Mouse (Mus musculus) liver, adult 2 months (tissue): ENCODE measurements around the gene Otulinl. TPM values are rescaled to one million over a fixed set of nuclear protein-coding genes. Genes with fewer than 3 reads are reported as not detected.
A peak's percentile ranks its signal among the peaks of the same experiment; 100 is the strongest.

Source experiments
- DNase-seq: peaks from one replicate; pipeline ENCODE4 v3.0.0-alpha.2; 2011; ENCODE audit warnings: low read depth, low spot score; ENCODE audit errors: extremely low read depth
- H3K27ac ChIP-seq: fragments of 200-500 bp; replicated peaks from 2 replicates; pipeline ENCODE4 v1.5.1; 2012; ENCODE audit warnings: low read depth, mild to moderate bottlenecking, control low read depth, inconsistent platforms, low read length; ENCODE audit not compliant: insufficient read depth
- H3K27me3 ChIP-seq: fragments of 200-500 bp; 2 replicates; pipeline ENCODE4 v1.6.1; 2012; ENCODE audit warnings: mild to moderate bottlenecking, moderate library complexity, low read length, inconsistent platforms; ENCODE audit not compliant: control insufficient read depth, insufficient read depth
- H3K36me3 ChIP-seq: fragments of 200-500 bp; 2 replicates; pipeline ENCODE4 v1.6.1; 2012; ENCODE audit warnings: low read length, inconsistent platforms; ENCODE audit not compliant: control insufficient read depth, insufficient read depth
- H3K4me1 ChIP-seq: fragments of 200-500 bp; 2 replicates; pipeline ENCODE4 v1.6.1; 2011; ENCODE audit warnings: low read length; ENCODE audit not compliant: control insufficient read depth, insufficient read depth
- H3K4me3 ChIP-seq: fragments of 200-500 bp; 2 replicates; pipeline ENCODE4 v1.5.1; 2011; ENCODE audit warnings: low read depth, mild to moderate bottlenecking, control low read depth, low read length, moderate library complexity; ENCODE audit not compliant: insufficient read depth
- H3K79me2 ChIP-seq: fragments of 200-500 bp; 2 replicates; pipeline ENCODE4 v1.6.1; 2012; ENCODE audit warnings: inconsistent platforms, mild to moderate bottlenecking, low read length, moderate library complexity; ENCODE audit not compliant: control insufficient read depth, insufficient read depth
- H3K9ac ChIP-seq: fragments of 200-500 bp; 2 replicates; pipeline ENCODE4 v1.6.1; 2012; ENCODE audit warnings: low read depth, mild to moderate bottlenecking, control low read depth, inconsistent platforms, low read length
- CTCF ChIP-seq: fragments of 200-500 bp; IDR thresholded peaks from 2 replicates; pipeline ENCODE4 v1.5.1; 2011; ENCODE audit warnings: low read depth, low read length, control low read depth
- POLR2A ChIP-seq: fragments of 200-500 bp; IDR thresholded peaks from 2 replicates; pipeline ENCODE4 v1.6.1; 2011; ENCODE audit warnings: low read length, control low read depth; ENCODE audit not compliant: insufficient read depth; ENCODE audit errors: extremely low read depth
- WGBS: fragments of 180-500 bp; shearing (Covaris S2); methylation state at CpG from one replicate; pipeline ENCODE4 v1.1.7; 2018; 5-methylcytosine and 5-hydroxymethylcytosine counted together
- polyA plus RNA-seq: library from polyadenylated mRNA; depleted of rRNA; stranded (reverse); fragments of >200 nt; gene quantifications from 2 replicates; pipeline ENCODE4 v1.2.3, GENCODE M21; 2012
- total RNA-seq: library from RNA; depleted of rRNA; stranded (reverse); fragments of >200 nt; gene quantifications from 2 replicates; pipeline ENCODE4 v1.2.3, GENCODE M21; 2014

Gene Otulinl
- total and polyA plus RNA-seq, 2 experiments = 0.78 to 2.1 TPM

DNA sequence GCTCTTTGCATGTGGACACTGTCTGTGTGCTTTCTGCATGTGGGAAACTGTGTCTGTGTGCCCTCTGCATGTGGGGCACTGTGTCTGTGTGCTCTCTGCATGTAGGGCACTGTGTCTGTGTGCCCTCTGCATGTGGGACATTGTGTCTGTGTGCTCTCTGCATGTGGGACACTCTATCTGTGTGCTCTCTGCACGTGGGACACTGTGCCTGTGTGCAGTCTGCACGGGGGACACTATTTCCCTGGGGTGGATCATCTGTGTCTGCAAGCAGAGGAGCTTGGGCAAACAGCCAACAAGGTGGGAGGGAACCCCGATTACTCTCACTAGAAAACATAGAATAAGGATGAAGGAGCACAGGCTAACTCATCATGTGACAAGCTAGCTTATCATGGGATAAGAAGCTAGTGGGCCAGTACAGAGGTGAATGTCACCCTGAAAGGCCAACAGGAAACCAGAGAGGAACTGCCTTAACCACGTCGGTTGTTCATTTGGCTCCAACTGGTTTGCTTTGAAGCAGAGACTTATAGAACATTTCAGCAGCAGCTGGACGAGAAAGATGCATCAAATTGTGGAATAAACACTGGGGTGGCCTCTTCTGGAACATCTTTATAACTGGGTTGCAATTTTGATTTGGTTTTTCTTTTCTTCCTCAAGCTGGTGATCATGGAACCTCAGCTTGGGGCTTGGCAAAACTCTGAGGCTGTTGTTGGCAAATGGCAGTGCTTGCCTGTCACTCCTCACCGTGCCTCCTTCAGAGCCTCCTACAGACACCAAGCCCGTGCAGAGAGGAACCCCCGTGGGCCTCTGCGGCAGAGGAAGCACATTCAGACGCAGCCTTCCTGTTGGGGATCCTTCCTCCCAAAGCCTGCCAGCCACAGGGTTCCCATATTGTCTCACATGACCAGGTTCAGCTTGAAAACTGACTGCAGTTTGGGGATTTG, 20.9 kb upstream of the Otulinl start:
- TF ChIP-seq CTCF (no peak), POLR2A (no peak)
- 34% methylated on average over 11 of the region's 11 CpGs for WGBS
- no peaks in the 10 kb centered on the region for H3K79me2 ChIP-seq
- H3K4me1 ChIP-seq = peaks cover 3% of the 10 kb centered on the region; the same call in 1 of the 2 replicates
- H3K36me3 ChIP-seq = no peaks in the 10 kb centered on the region
- no peaks in the 10 kb centered on the region for H3K27me3 ChIP-seq
- no peak overlapping the region for H3K9ac ChIP-seq
- peak; percentile 32 for DNase-seq
- H3K4me3 ChIP-seq = no peak overlapping the region
- H3K27ac ChIP-seq = peak overlapping the region; percentile 45

DNA sequence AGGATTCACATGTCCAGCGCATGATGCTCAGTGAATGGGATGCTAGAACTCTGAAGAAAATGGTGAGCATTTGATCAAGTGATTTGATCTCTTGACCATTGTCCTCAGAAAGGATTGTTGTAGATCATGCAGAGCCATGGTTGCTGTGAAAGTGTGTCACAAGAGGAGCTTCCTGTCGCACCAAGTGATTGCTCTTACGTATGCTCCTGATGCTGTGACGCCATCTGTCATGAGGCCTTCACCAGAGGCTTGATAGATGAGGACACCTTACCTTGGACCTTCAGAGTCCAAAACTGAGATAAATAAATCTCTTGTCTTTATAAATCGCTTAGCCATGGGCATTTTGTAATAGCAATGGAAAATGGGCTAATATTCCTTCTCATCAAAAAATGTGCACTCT, 16.3 kb upstream of the Otulinl start:
- Histone ChIP-seq H3K4me3 (no peak overlapping the region), H3K27ac (no peak overlapping the region), H3K36me3 (no peaks in the 10 kb centered on the region), H3K9ac (no peak overlapping the region), H3K27me3 (no peaks in the 10 kb centered on the region), H3K79me2 (no peaks in the 10 kb centered on the region), H3K4me1 (peaks cover 3% of the 10 kb centered on the region; the same call in 1 of the 2 replicates)
- no peak for TF ChIP-seq CTCF
- TF ChIP-seq POLR2A = no peak
- 87% methylated on average over 5 of the region's 5 CpGs for WGBS
- no peak for DNase-seq

DNA sequence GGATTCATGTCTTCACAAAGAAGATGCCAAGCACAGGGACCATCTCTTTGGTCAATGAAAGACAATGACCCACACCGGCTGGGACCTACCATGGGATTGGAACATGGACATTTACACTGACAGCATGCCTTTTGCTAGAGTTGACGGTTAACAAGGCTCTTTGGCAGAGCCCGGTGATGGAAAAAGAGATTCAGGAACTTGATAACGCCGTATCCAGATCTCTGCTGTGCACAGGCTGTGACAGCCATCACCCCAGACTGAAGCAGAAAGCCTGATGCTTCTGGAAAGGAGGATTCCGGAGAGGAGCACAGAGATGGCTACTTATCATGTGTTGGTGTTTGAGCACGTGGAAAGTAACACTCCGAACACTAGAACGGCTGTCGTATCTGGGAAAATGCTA, 11.9 kb upstream of the Otulinl start:
- H3K4me1 ChIP-seq = no peaks in the 10 kb centered on the region
- no peaks in the 10 kb centered on the region for H3K27me3 ChIP-seq
- WGBS = 79% methylated on average over 10 of the region's 10 CpGs
- no peaks in the 10 kb centered on the region for H3K79me2 ChIP-seq
- H3K4me3 ChIP-seq = no peak overlapping the region
- no peak for DNase-seq
- no peak for TF ChIP-seq CTCF
- no peak overlapping the region for H3K9ac ChIP-seq
- H3K27ac ChIP-seq = no peak overlapping the region
- no peaks in the 10 kb centered on the region for H3K36me3 ChIP-seq

DNA sequence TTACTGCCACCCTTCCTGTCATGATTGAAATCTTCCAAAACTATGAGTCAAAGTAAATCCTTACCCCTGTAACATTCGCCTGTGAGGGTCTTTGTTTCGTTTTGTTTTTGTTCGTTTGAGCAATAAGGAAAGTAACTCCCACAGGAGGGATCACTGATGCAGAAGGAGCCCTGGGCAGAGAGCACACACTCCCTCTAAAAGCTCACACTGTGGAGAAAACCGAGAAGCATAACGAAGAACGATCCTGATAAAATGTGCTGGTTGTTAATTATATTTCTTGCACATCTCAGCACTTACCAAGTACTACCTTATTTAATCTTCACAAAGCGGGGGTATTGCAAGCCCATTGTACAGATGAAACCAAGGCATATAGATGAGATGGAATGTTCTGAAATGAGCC, 10.8 kb upstream of the Otulinl start:
- Histone ChIP-seq H3K4me1 (no peaks in the 10 kb centered on the region), H3K9ac (no peak overlapping the region), H3K4me3 (no peak overlapping the region), H3K27me3 (no peaks in the 10 kb centered on the region), H3K79me2 (no peaks in the 10 kb centered on the region), H3K27ac (no peak overlapping the region), H3K36me3 (no peaks in the 10 kb centered on the region)
- DNase-seq = no peak
- TF ChIP-seq CTCF (no peak), POLR2A (no peak)
- WGBS = 78% methylated on average over 7 of the region's 7 CpGs

DNA sequence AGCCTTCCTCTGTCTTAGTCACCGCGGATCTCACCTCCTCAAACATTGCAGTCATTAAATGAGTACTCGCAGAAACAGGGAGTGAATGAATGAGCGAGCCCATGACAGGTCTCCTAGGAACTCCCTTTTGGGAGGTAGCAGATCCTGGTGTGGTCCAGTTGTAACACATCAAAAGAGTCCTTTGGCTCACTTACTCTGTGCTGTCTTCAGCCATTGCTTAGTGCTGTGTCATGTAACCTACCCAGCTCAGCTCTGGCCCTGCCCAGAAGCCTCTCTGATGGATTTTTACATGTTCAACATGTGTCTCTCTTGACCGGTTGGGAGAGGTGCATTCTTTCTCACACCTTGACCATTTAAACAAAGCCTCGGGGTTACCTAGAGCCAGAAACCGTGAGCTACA, 9.8 kb upstream of the Otulinl start:
- Histone ChIP-seq H3K4me3 (no peak overlapping the region), H3K27me3 (no peaks in the 10 kb centered on the region), H3K4me1 (no peaks in the 10 kb centered on the region), H3K79me2 (no peaks in the 10 kb centered on the region), H3K9ac (no peak overlapping the region), H3K27ac (no peak overlapping the region), H3K36me3 (no peaks in the 10 kb centered on the region)
- TF ChIP-seq POLR2A = no peak
- TF ChIP-seq CTCF = no peak
- DNase-seq = no peak
- WGBS = 88% methylated on average over 7 of the region's 7 CpGs

DNA sequence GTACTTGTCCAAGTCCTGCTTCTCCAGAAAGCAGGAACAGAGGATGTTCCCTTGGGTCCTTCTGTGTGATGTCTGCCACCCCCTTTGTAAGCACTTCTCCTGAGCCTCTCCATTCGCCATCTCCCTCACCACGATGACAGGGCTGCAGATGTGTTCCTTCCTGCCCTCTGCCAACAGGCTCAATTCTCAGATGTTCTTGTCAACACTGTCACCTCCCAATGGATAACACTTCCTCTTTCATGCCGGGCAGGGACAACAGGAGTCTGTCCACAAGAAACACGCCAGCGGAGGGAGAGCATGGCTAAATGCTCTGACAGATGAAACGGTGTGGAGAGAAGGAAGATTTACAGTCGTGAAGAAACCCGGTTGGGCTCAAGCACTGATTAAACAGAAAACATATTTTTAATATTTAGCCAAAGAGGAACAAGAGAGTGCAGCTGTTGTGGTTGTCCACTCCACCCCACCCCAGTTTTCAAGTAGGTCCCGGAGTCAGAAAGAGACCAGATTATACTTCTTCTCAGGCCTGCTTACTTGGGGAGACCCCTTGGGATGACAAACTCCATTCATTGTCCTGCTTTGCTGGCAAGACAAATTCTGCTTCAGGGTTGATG, 6.8 kb upstream of the Otulinl start:
- no peak for DNase-seq
- 71% methylated on average over 9 of the region's 9 CpGs for WGBS
- Histone ChIP-seq H3K36me3 (no peaks in the 10 kb centered on the region), H3K9ac (no peak overlapping the region), H3K27ac (no peak overlapping the region), H3K79me2 (no peaks in the 10 kb centered on the region), H3K4me1 (no peaks in the 10 kb centered on the region), H3K27me3 (no peaks in the 10 kb centered on the region), H3K4me3 (no peak overlapping the region)
- TF ChIP-seq CTCF (no peak), POLR2A (no peak)
